Mouse (Mus musculus) stomach, embryonic 14.5 days (tissue): ENCODE measurements around the gene G0s2. TPM values are rescaled to one million over a fixed set of nuclear protein-coding genes. Genes with fewer than 3 reads are reported as not detected.
A peak's percentile ranks its signal among the peaks of the same experiment; 100 is the strongest.

Experiments
- ATAC-seq: fragments of 200-750 bp; cut with Nextera tagmentation; 2 replicates; pipeline ENCODE4 v1.8.0; 2017; ENCODE audit warnings: low read depth, moderate TSS enrichment; ENCODE audit not compliant: insufficient number of reproducible peaks, insufficient read depth, low FRiP score
- H3K27ac ChIP-seq: fragments of 300-500 bp; sonication (generic); 2 replicates; pipeline ENCODE4 v1.5.1; 2014; ENCODE audit warnings: mild to moderate bottlenecking, low read length, moderate library complexity, mixed read lengths
- H3K27me3 ChIP-seq: fragments of 300-500 bp; sonication (generic); 2 replicates; pipeline ENCODE4 v1.6.1; 2014; ENCODE audit warnings: low read length, control low read depth, mixed read lengths; ENCODE audit not compliant: control insufficient read depth, insufficient read depth
- H3K36me3 ChIP-seq: fragments of 300-500 bp; sonication (generic); 2 replicates; pipeline ENCODE4 v1.6.1; 2014; ENCODE audit warnings: mild to moderate bottlenecking, control low read depth, low read length, moderate library complexity, mixed read lengths; ENCODE audit not compliant: control insufficient read depth, insufficient read depth
- H3K4me1 ChIP-seq: fragments of 300-500 bp; sonication (generic); 2 replicates; pipeline ENCODE4 v1.6.1; 2014; ENCODE audit warnings: low read length, control low read depth, mixed read lengths; ENCODE audit not compliant: control insufficient read depth, insufficient read depth
- H3K4me2 ChIP-seq: fragments of 300-500 bp; sonication (generic); replicated peaks from 2 replicates; pipeline ENCODE4 v1.6.1; 2014; ENCODE audit warnings: low read depth, low read length, control low read depth
- H3K4me3 ChIP-seq: fragments of 300-500 bp; sonication (generic); 2 replicates; pipeline ENCODE4 v1.5.1; 2014; ENCODE audit warnings: low read depth, low read length, control low read depth
- H3K9ac ChIP-seq: fragments of 300-500 bp; sonication (generic); replicated peaks from 2 replicates; pipeline ENCODE4 v1.6.1; 2014; ENCODE audit warnings: low read depth, mild to moderate bottlenecking, control low read depth, low read length, moderate library complexity, mixed read lengths
- H3K9me3 ChIP-seq: fragments of 300-500 bp; sonication (generic); 2 replicates; pipeline ENCODE4 v1.6.1; 2016; ENCODE audit warnings: low read depth, low read length, control low read depth; ENCODE audit not compliant: control insufficient read depth
- WGBS: fragments of 180-500 bp; shearing (Covaris S2); extraction: QIAGEN DNeasy Blood & Tissue Kit; methylation state at CpG from one replicate; pipeline ENCODE4 v1.1.7; 2014; 5-methylcytosine and 5-hydroxymethylcytosine counted together
- polyA plus RNA-seq: library from polyadenylated mRNA; unstranded; fragments of >200 nt; fragmentation: Nextera tagmentation; extraction: Ambion mirVana; gene quantifications from 2 replicates; pipeline ENCODE4 v1.2.1, GENCODE M21; 2014

Gene G0s2
- polyA plus RNA-seq, 1 experiment from 2014 or later = 26.5 TPM

DNA sequence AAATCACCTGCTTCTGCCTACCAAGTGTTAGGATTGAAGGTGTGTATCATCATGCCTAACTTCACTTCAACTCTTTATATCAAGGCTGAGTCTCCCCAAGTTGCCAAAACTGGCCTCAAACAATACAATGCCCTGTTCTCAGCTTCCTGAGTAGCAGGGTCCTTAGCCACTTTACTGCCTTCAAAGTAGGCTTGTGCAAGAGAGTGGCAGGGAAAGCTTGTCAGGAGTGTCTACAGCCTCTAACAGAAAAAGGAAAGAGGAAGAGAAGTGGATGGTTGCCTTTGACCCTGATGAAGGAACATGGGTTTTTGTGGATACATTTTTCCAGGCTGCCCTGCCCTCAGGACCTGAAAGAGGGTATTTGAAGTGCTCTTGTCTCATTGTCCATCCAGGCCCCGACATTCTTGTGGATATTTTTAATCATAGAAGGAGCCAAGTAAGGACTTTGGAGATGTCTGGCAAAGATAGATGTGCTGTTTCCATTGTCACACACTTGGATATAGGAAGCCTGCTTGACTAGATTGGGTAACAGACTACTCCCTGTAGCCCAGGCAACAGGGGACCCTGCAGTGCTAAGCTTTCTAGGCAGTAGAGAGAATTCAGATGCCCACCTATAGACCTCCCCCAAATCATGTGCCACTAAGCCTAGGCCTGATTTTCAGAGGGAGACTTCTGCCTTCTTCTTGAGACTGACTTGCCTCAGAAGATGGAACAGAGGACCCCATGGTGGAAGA is 36.9 kb upstream of the G0s2 start:
- Histone ChIP-seq H3K36me3 (no peaks in the 10 kb centered on the region), H3K9ac (no peak overlapping the region), H3K4me2 (no peak overlapping the region), H3K9me3 (no peaks in the 10 kb centered on the region), H3K4me1 (no peaks in the 10 kb centered on the region), H3K27me3 (no peaks in the 10 kb centered on the region), H3K27ac (no peak overlapping the region), H3K4me3 (no peak overlapping the region)
- WGBS = 66% methylated on average over 1 of the region's 1 CpGs
- no peak for ATAC-seq

DNA sequence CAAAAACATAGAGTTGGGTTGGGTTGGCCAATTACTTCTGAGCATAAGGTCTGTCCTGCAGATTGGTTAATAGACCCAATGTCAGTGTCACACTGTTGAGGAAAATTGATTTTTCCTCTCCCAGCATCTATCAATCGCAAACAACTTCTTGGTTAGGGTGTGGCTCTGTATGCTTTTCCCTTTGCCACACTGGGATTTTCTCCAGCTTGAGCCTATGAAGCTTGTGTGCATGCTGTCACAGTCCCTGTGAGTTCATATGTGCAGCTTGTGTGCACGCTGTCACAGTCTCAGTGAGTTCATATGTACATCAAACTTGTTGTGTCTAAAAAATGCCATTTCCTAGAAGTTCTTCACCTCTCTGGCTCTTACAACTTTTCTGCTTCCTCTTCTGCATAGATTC is 33.8 kb upstream of the G0s2 start:
- no peak overlapping the region for H3K4me3 ChIP-seq
- H3K27ac ChIP-seq = no peak overlapping the region
- no peak overlapping the region for H3K4me2 ChIP-seq
- no peak overlapping the region for H3K9ac ChIP-seq
- no peaks in the 10 kb centered on the region for H3K27me3 ChIP-seq
- H3K4me1 ChIP-seq = no peaks in the 10 kb centered on the region
- H3K36me3 ChIP-seq = no peaks in the 10 kb centered on the region
- H3K9me3 ChIP-seq = no peaks in the 10 kb centered on the region
- 82% methylated on average over 2 of the region's 2 CpGs for WGBS
- no peak for ATAC-seq

DNA sequence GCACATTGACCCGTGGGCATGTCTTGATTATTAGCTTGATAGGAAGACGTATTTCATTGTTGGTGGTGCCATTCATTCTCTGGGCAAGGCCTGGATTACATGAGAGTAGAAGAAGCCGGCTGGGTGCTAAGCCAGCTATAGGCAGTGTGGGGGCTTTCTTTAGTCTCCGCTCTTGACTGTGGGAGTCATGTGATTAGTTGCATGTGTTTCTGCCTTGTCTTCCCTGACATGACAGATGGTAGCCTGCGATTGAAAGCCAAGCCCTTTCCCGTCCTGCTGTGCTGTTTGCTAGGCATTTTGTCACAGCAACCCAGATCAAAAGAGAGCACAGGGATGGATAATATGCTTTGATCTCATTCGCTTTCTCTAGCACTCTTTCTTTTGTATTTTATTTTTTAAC is 32.4 kb upstream of the G0s2 start:
- Histone ChIP-seq H3K9me3 (no peaks in the 10 kb centered on the region), H3K4me1 (no peaks in the 10 kb centered on the region), H3K4me2 (no peak overlapping the region), H3K36me3 (no peaks in the 10 kb centered on the region), H3K27me3 (no peaks in the 10 kb centered on the region), H3K9ac (no peak overlapping the region), H3K4me3 (no peak overlapping the region), H3K27ac (no peak overlapping the region)
- no peak for ATAC-seq
- 34% methylated on average over 7 of the region's 7 CpGs for WGBS

DNA sequence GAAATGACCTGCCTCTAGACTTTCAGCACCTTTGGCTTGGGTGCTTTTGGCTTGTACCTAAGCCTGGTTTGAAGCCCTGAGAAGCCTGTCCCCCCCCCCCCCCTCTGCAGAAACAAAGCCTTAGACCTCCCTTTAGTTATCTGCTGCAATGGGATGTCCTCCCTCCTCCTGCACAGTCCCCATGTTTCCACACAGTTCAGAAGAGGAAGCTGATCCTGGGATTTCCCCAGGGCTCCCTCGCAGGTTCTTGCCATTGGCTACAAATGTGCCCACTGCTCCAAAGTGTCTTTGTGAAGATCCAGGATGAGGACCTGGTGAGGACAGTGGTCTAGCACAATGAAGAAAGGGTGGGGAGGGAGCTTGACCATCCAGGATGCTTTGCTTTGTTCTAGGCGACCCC is 30.1 kb upstream of the G0s2 start:
- no peak overlapping the region for H3K27ac ChIP-seq

DNA sequence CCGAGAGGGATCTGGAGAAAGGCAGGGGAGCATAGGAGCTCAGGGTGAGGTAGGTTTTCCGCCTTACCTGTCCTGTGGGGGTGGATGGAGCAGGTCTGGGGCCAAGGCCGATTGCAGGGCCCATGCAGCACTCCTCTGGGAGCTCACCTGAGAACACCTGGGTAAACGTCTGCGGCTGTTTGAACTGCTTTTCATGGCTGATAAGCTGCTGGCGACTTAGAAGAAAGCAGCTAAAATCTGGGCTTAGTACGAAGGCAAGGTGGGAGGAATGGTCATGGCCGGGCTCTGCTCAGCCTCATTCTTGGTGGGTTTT is 29.0 kb upstream of the G0s2 start:
- Histone ChIP-seq H3K9ac (no peak overlapping the region), H3K4me1 (no peaks in the 10 kb centered on the region), H3K4me3 (no peak overlapping the region), H3K27ac (peak overlapping the region; percentile 83), H3K9me3 (no peaks in the 10 kb centered on the region), H3K4me2 (peak overlapping the region; percentile 39), H3K27me3 (no peaks in the 10 kb centered on the region), H3K36me3 (no peaks in the 10 kb centered on the region)
- WGBS = 40% methylated on average over 8 of the region's 8 CpGs
- peak; percentile 81 for ATAC-seq

More for the DNA sequence above, 30.1 kb upstream of the G0s2 start:
- Histone ChIP-seq H3K4me3 (no peak overlapping the region), H3K4me2 (peak overlapping the region; percentile 39), H3K36me3 (no peaks in the 10 kb centered on the region), H3K4me1 (no peaks in the 10 kb centered on the region), H3K27me3 (no peaks in the 10 kb centered on the region), H3K9ac (no peak overlapping the region), H3K9me3 (no peaks in the 10 kb centered on the region)
- WGBS = 60% methylated on average over 2 of the region's 2 CpGs
- ATAC-seq = no peak

DNA sequence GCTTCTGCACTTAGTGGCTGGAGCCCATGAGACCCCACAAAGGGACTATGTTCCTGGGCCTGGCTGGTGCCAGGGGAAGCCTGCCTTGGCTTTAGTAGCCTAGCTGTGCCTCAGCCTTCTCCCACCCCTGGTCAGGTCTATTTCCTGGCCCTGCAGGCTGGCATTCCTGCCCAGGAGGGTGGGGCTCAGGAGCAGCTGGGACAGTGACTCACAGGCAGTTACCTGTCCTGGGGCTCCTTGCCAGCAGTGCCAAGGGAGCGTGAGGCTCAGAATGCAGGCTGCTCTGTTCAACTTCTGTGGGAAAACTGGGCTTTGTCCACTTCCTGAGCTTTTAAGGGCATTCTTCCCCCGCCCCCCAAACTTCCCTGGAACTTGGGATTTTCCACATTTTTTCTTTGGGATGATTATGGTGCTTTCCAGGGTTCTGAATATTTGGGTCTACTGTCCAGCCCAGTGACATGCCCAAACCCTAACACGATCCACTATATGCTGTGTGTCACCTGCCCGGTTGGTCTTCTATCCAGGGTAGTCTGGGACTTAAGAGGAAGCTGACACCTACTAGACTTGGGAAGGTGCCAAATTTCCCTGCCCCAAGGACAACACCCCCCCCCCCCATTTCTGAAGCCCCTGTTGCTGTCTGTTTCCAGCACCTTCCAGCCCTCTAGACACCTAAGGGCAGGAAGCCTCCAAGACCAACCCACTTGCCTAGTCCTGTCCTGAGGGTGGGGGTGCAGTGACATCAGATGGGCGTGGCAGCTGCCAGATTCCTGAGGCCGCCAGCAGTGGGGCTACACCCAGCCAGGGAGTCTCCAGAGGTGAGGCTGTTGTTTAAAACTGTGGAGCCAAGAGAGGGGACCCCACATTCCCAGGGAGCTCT is 28.4 kb upstream of the G0s2 start:
- Histone ChIP-seq H3K27ac (peak overlapping the region; percentile 83), H3K36me3 (no peaks in the 10 kb centered on the region), H3K4me2 (peak overlapping the region; percentile 39), H3K9ac (no peak overlapping the region), H3K27me3 (no peaks in the 10 kb centered on the region), H3K9me3 (no peaks in the 10 kb centered on the region), H3K4me1 (no peaks in the 10 kb centered on the region), H3K4me3 (no peak overlapping the region)
- 54% methylated on average over 6 of the region's 6 CpGs for WGBS
- peak; percentile 89 for ATAC-seq

DNA sequence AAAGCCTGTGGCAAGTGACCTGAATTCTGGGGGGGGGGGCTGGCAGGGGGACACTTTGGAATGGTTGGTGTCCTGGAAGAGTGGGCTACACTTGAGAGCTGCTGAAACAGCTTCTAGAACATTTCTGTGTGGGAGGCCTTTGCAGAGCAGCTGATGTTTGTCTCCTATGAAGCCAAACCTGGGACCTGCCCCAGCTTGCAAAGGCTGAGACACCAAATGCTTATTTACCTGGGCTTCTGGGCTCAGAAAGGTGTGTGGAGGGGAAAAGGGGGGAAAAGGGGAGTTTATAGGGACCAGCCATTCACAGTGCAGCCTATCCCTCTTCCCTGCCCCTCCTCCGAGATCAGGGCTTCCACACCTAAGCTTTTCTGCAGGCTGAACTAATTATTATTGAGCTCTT is 27.0 kb upstream of the G0s2 start:
- H3K9ac ChIP-seq = no peak overlapping the region

DNA sequence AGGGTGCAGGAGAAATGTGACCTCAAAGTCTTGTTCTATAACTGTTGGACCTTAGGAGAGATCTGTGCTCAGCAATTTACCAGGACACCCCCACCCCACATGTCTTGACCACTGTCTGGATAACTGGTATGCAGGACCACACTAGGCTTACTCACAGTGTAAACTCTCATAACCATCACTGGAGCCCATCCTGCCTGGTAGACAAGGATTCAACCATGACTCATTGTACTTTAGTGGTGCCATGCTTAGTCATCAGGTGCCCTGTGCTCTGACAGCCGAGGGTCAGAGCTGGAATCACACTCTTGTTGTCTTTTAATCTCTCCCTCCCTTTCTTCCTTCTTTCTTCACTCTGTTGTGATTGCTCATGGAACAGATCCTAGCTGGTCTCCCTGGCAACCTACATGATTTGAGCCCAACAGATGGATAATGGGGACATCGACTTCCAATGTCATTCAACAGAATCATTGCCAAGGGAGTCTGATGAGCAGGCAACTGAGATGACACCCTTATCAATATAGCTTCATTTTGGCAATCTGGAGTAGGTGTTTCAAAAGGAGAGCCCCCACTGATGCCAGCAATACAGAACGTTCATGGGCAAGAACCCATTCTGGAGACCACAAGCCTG is 25.2 kb upstream of the G0s2 start:
- Histone ChIP-seq H3K4me2 (no peak overlapping the region), H3K27ac (no peak overlapping the region), H3K4me3 (no peak overlapping the region), H3K36me3 (no peaks in the 10 kb centered on the region), H3K27me3 (no peaks in the 10 kb centered on the region), H3K4me1 (no peaks in the 10 kb centered on the region), H3K9me3 (no peaks in the 10 kb centered on the region), H3K9ac (no peak overlapping the region)
- ATAC-seq = no peak
- WGBS = 80% methylated on average over 3 of the region's 3 CpGs

More for the DNA sequence above, 27.0 kb upstream of the G0s2 start:
- H3K36me3 ChIP-seq = no peaks in the 10 kb centered on the region
- H3K27ac ChIP-seq = no peak overlapping the region
- no peak overlapping the region for H3K4me3 ChIP-seq
- 40% methylated on average over 1 of the region's 1 CpGs for WGBS
- no peaks in the 10 kb centered on the region for H3K27me3 ChIP-seq
- no peak overlapping the region for H3K4me2 ChIP-seq
- H3K9me3 ChIP-seq = no peaks in the 10 kb centered on the region
- H3K4me1 ChIP-seq = no peaks in the 10 kb centered on the region
- no peak for ATAC-seq
